Comparison of ENCODE assay signal across 9 mouse cellular contexts in genomic region chr16:17920586-17920985, GRCm38 (mm10). TPM values are rescaled to one million over a fixed set of nuclear protein-coding genes. Genes with fewer than 3 reads are reported as not detected.
DNase-seq lines count a peak whose midpoint lies in the region; ATAC-seq lines count a peak whose summit lies in the region.
"Had no signal": no experiment of that assay in that cellular context is flagged by ENCODE, and none has a peak within 500 bp of the region (broad histone marks: within the 10 kb centered on the region; RNA-seq: fewer than 3 reads in every experiment).

No protein-coding gene starts in this region.

- no peak for ATAC-seq in kidney, embryonic 16.5 days (ENCODE audit: low FRiP score, low TSS enrichment)
- no peak for ATAC-seq in forebrain, embryonic 11.5 days (replicated peaks; ENCODE audit: low FRiP score)
- ATAC-seq: Patski had no signal

- peaks cover 18% of the 10 kb centered on the region for H3K4me1 ChIP-seq in kidney, embryonic 16.5 days (ENCODE audit: insufficient read depth, low read length)
- H3K4me1 ChIP-seq in forebrain, embryonic 11.5 days (replicated peaks; ENCODE audit: control insufficient read depth, insufficient read depth, low read length): peaks cover 18% of the 10 kb centered on the region

- H3K27me3 ChIP-seq in kidney, embryonic 16.5 days (ENCODE audit: insufficient read depth, low read length): peaks cover 35% of the 10 kb centered on the region
- H3K27me3 ChIP-seq in forebrain, embryonic 11.5 days (ENCODE audit: control insufficient read depth, insufficient read depth, low read length): peaks cover 19% of the 10 kb centered on the region

- H3K4me2 ChIP-seq in kidney, embryonic 16.5 days (replicated peaks; ENCODE audit: low read depth, low read length): peak overlapping the region; percentile 71; the same call in 1 of the 2 replicates
- H3K4me2 ChIP-seq in forebrain, embryonic 11.5 days (ENCODE audit: low read depth, low read length, severe bottlenecking): peak overlapping the region; percentile 96

- no peak overlapping the region for H3K4me3 ChIP-seq in kidney, embryonic 16.5 days (ENCODE audit: low read length)
- H3K4me3 ChIP-seq in forebrain, embryonic 11.5 days (ENCODE audit: low read depth, low read length): no peak overlapping the region

- H3K36me3 ChIP-seq in kidney, embryonic 16.5 days (ENCODE audit: insufficient read depth, low read length): peaks cover 10% of the 10 kb centered on the region
- no peaks in the 10 kb centered on the region for H3K36me3 ChIP-seq in forebrain, embryonic 11.5 days (ENCODE audit: control insufficient read depth, insufficient read depth, low read length)

- WGBS in kidney, embryonic 16.5 days: 13% methylated on average over 20 of the region's 20 CpGs
- 2% methylated on average over 20 of the region's 20 CpGs for WGBS in forebrain, embryonic 11.5 days

- no peaks in the 10 kb centered on the region for H3K9me3 ChIP-seq in kidney, embryonic 16.5 days (ENCODE audit: low read length)
- H3K9me3 ChIP-seq in forebrain, embryonic 11.5 days (ENCODE audit: control insufficient read depth, low read length): no peaks in the 10 kb centered on the region

- no peak overlapping the region for H3K27ac ChIP-seq in kidney, embryonic 16.5 days (ENCODE audit: low read length)
- no peak overlapping the region for H3K27ac ChIP-seq in forebrain, embryonic 11.5 days (ENCODE audit: low read depth, low read length)

- no peak for DNase-seq in kidney, adult 8-10 months
- DNase-seq in forebrain, embryonic 11.5 days (ENCODE audit: low spot score): peak; percentile 74
- DNase-seq in liver: peak; percentile 36
- peak; percentile 78 for DNase-seq in retina, postnatal 1 day
- DNase-seq in frontal cortex, postnatal 10 days (ENCODE audit: low spot score in 2 of 2): no peak
- DNase-seq in cerebellum, adult 18-20 months: no peak
- no peak for DNase-seq in gastrocnemius, postnatal 4 days (ENCODE audit: low spot score in 2 of 2)

- peak overlapping the region; percentile 46 for H3K9ac ChIP-seq in kidney, embryonic 16.5 days (replicated peaks; ENCODE audit: low read length)
- H3K9ac ChIP-seq in forebrain, embryonic 11.5 days (ENCODE audit: low read length): peak overlapping the region; percentile 90

RNA-seq across cellular contexts. Expression of gene Gsc2, which starts 5.7 kb away (rescaled TPM):
- polyA plus RNA-seq in kidney, embryonic 16.5 days (2015; fragmentation: Nextera tagmentation; extraction: Ambion mirVana): not detected in 2 replicates
- polyA plus RNA-seq in forebrain, embryonic 11.5 days (2014; fragmentation: Nextera tagmentation; extraction: Ambion mirVana): 0.23 TPM in 1 of 2 replicates, not detected in the other
- not detected for total RNA-seq in gastrocnemius, postnatal 4 days (2021)
- polyA plus RNA-seq: Patski had no signal

RNA-seq across cellular contexts. Expression of gene Slc25a1, which starts 7.4 kb away (rescaled TPM):
- 102 and 107 TPM in 2 replicates for polyA plus RNA-seq in kidney, embryonic 16.5 days (2015; fragmentation: Nextera tagmentation; extraction: Ambion mirVana)
- 105 and 107 TPM in 2 replicates for polyA plus RNA-seq in forebrain, embryonic 11.5 days (2014; fragmentation: Nextera tagmentation; extraction: Ambion mirVana)
- total RNA-seq in gastrocnemius, postnatal 4 days (2021): 10 to 100 TPM; 14.1 to 16.2 TPM

RNA-seq across cellular contexts. Expression of gene Ess2, which starts 9.4 kb away (rescaled TPM):
- polyA plus RNA-seq in kidney, embryonic 16.5 days (2015; fragmentation: Nextera tagmentation; extraction: Ambion mirVana): 40.7 and 44.8 TPM in 2 replicates
- 50.2 and 54.3 TPM in 2 replicates for polyA plus RNA-seq in forebrain, embryonic 11.5 days (2014; fragmentation: Nextera tagmentation; extraction: Ambion mirVana)
- 10 to 100 TPM; 16.2 to 20.2 TPM for total RNA-seq in gastrocnemius, postnatal 4 days (2021)

RNA-seq across cellular contexts. Expression of gene Tssk2, which starts 22.1 kb away (rescaled TPM):
- not detected in 2 replicates for polyA plus RNA-seq in kidney, embryonic 16.5 days (2015; fragmentation: Nextera tagmentation; extraction: Ambion mirVana)
- 0.52 TPM in 1 of 2 replicates, not detected in the other for polyA plus RNA-seq in forebrain, embryonic 11.5 days (2014; fragmentation: Nextera tagmentation; extraction: Ambion mirVana)
- not detected for total RNA-seq in gastrocnemius, postnatal 4 days (2021)

RNA-seq across cellular contexts. Expression of gene Dgcr2, which starts 22.2 kb away (rescaled TPM):
- polyA plus RNA-seq in kidney, embryonic 16.5 days (2015; fragmentation: Nextera tagmentation; extraction: Ambion mirVana): 103 and 107 TPM in 2 replicates
- 112 TPM in 2 replicates for polyA plus RNA-seq in forebrain, embryonic 11.5 days (2014; fragmentation: Nextera tagmentation; extraction: Ambion mirVana)
- 10 to 100 TPM; 52.3 to 54.2 TPM for total RNA-seq in gastrocnemius, postnatal 4 days (2021)

Comparison
In these comparisons a context has a peak if more than half of its experiments do, and no peak if none do; other contexts are left out.
1. DNase-seq: peak in forebrain, embryonic 11.5 days (single experiment), liver (single experiment) and retina, postnatal 1 day (single experiment); none in kidney, adult 8-10 months (0 of 2), frontal cortex, postnatal 10 days (0 of 2), cerebellum, adult 18-20 months (0 of 2) and gastrocnemius, postnatal 4 days (0 of 2).